8 mouse cellular contexts compared by ENCODE assay signal in the genomic region with DNA sequence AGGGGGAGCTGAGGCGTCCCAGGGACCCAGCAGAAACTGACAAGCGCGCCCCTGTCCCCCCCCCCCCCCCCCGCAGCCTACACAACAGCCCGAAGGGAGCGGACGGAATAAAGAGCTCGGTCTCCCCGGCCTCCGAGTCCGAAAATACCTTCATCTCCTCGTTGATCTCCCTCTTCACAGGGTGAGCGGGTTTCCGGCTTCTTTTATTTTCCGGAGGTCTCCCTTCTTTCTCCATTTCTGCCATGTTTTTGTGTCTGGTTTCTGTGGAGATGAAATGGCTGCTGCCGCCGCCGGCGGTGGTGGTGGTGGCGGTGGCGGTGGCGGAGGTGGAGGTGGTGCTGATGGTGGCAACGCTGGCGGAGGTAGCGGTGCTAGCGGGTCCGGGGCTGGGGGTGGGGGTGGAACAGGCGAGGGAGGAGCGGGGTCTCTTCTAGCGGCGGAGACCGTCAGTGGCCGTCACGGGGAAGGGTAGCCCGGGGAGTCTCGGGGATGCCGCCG. TPM values are rescaled to one million over a fixed set of nuclear protein-coding genes. Genes with fewer than 3 reads are reported as not detected.
A peak's percentile ranks its signal among the peaks of the same experiment; 100 is the strongest.
DNase-seq lines count a peak whose midpoint lies in the region; ATAC-seq lines count a peak whose summit lies in the region.

No protein-coding gene starts in this region.

- no peaks in the 10 kb centered on the region for H3K9me3 ChIP-seq in hindbrain, embryonic 13.5 days
- no peaks in the 10 kb centered on the region for H3K9me3 ChIP-seq in liver, embryonic 16.5 days (replicated peaks; ENCODE audit: control insufficient read depth, low read length)

- H3K36me3 ChIP-seq in hindbrain, embryonic 13.5 days = no peaks in the 10 kb centered on the region
- no peaks in the 10 kb centered on the region for H3K36me3 ChIP-seq in liver, embryonic 16.5 days (ENCODE audit: control insufficient read depth, insufficient read depth)

- H3K4me2 ChIP-seq in hindbrain, embryonic 13.5 days = peak overlapping the region; percentile 88
- H3K4me2 ChIP-seq in liver, embryonic 16.5 days (ENCODE audit: low read depth, low read length) = peak overlapping the region; percentile 74

- ATAC-seq in hindbrain, embryonic 13.5 days (ENCODE audit: low FRiP score) = peak; percentile 69
- no peak for ATAC-seq in liver, embryonic 16.5 days (ENCODE audit: low read depth)

- H3K9ac ChIP-seq in hindbrain, embryonic 13.5 days = peak overlapping the region; percentile 99
- H3K9ac ChIP-seq in liver, embryonic 16.5 days (ENCODE audit: low read depth, low read length) = no peak overlapping the region

- 0 out of 2 replicates have a peak, but pooled peaks cover 3% of the 10 kb centered on the region for H3K27me3 ChIP-seq in hindbrain, embryonic 13.5 days
- peaks cover 71% of the 10 kb centered on the region for H3K27me3 ChIP-seq in liver, embryonic 16.5 days (ENCODE audit: control insufficient read depth, insufficient read depth, low read depth, low read length)

- H3K4me3 ChIP-seq in hindbrain, embryonic 13.5 days = peak overlapping the region; percentile 94
- H3K4me3 ChIP-seq in liver, embryonic 16.5 days (ENCODE audit: low read depth, low read length) = peak overlapping the region; percentile 57

- peak overlapping the region; percentile 99 for H3K27ac ChIP-seq in hindbrain, embryonic 13.5 days
- no peak overlapping the region for H3K27ac ChIP-seq in liver, embryonic 16.5 days (ENCODE audit: low read length)

- H3K4me1 ChIP-seq in hindbrain, embryonic 13.5 days (replicated peaks) = peaks cover 43% of the 10 kb centered on the region
- H3K4me1 ChIP-seq in liver, embryonic 16.5 days (ENCODE audit: control insufficient read depth, low read depth, low read length) = no peaks in the 10 kb centered on the region

- WGBS in hindbrain, embryonic 13.5 days = under 1% methylated on average over 32 of the region's 38 CpGs
- 0% methylated on average over 32 of the region's 38 CpGs for WGBS in liver, embryonic 16.5 days (ENCODE audit: insufficient replicate concordance)

- DNase-seq in embryo, embryonic 10.5 days (ENCODE audit: low spot score) = peak; percentile 49
- no peak for DNase-seq in embryo, embryonic 10 days (ENCODE audit: low spot score)
- DNase-seq in urinary bladder, postnatal 25 days (ENCODE audit: low spot score) = peak; percentile 6
- DNase-seq in urinary bladder, postnatal 36 days (ENCODE audit: low spot score in 2 of 2) = no peak
- peak; percentile 45 for DNase-seq in thymus, postnatal 4 days
- DNase-seq in ovary, postnatal 36 days (ENCODE audit: low spot score) = no peak

RNA-seq across cellular contexts. Expression of a gene that starts 0.5 kb away (rescaled TPM):
- polyA plus RNA-seq in hindbrain, embryonic 13.5 days (2015; fragmentation: Nextera tagmentation; extraction: Ambion mirVana) = 12.2 and 13.2 TPM in 2 replicates
- 0.02 TPM in 2 replicates for polyA plus RNA-seq in liver, embryonic 16.5 days (2015; fragmentation: Nextera tagmentation; extraction: Ambion mirVana)

RNA-seq across cellular contexts. Expression of a gene that starts 0.6 kb away (rescaled TPM):
- polyA plus RNA-seq in hindbrain, embryonic 13.5 days (2015; fragmentation: Nextera tagmentation; extraction: Ambion mirVana) = 2.7 and 2.8 TPM in 2 replicates
- not detected in 2 replicates for polyA plus RNA-seq in liver, embryonic 16.5 days (2015; fragmentation: Nextera tagmentation; extraction: Ambion mirVana)

RNA-seq across cellular contexts. Expression of a gene that starts 47.4 kb away (rescaled TPM):
- 16.0 and 17.4 TPM in 2 replicates for polyA plus RNA-seq in hindbrain, embryonic 13.5 days (2015; fragmentation: Nextera tagmentation; extraction: Ambion mirVana)
- polyA plus RNA-seq in liver, embryonic 16.5 days (2015; fragmentation: Nextera tagmentation; extraction: Ambion mirVana) = 6.4 and 6.9 TPM in 2 replicates

Comparison
In these comparisons a context has a peak if more than half of its experiments do, and no peak if none do; other contexts are left out.
1. DNase-seq: peak in embryo, embryonic 10.5 days (single experiment), urinary bladder, postnatal 25 days (single experiment) and thymus, postnatal 4 days (single experiment); none in embryo, embryonic 10 days (single experiment), urinary bladder, postnatal 36 days (0 of 2) and ovary, postnatal 36 days (single experiment).
2. RNA of a gene that starts 0.5 kb away (polyA plus RNA-seq): 12.2 to 13.2 TPM in hindbrain, embryonic 13.5 days; 0.02 TPM in liver, embryonic 16.5 days; every median in the first group is over 10 times any median in the second.